Mouse (Mus musculus): Measurements from ENCODE around the gene Vmn1r30.

Vmn1r30 gene

GRCm38 (mm10) chr6:58443285-58443684 lies at the start of gene Vmn1r30:
TSS of gene Vmn1r30 (minus strand) at chr6:58443385.
- DNase-seq (ENCODE audit: low spot score): no peak

- no peak for DNase-seq (ENCODE audit: low spot score)
These were observed 32.0 kb upstream of the Vmn1r30 start, which contains the start of gene Vmn1r31 for GRCm38 (mm10) chr6:58475230-58475629. TSS of gene Vmn1r31 (minus strand) at chr6:58475330.

Measured in adipocyte (in vitro differentiated cells).